In the genomic region with DNA sequence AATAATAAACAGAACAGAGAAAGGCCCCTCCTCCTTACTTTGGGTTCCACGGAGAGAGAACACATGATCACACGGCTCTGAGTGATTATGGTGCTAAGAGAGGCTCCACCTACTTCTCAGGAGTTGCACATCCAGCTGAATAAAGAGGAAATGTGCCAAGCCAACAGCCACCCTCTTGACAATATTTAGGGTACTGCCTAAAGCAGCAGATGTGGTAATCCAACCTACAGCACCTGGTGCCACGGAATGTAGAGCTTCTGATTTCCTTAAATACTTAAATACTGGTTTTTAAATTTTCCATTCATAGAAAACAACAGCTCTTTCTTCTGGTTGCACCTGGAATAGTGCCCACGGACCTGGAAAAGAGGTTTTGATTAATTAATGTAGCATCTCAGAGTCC, we compare ENCODE assay signal across 23 mouse cellular contexts. TPM values are rescaled to one million over a fixed set of nuclear protein-coding genes. Genes with fewer than 3 reads are reported as not detected.
"Had no signal": no experiment of that assay in that cellular context is flagged by ENCODE, and none has a peak within 500 bp of the region (broad histone marks: within the 10 kb centered on the region; RNA-seq: fewer than 3 reads in every experiment).

No protein-coding gene starts in this region.

- H3K27me3 ChIP-seq: neural tube, embryonic 12.5 days; neural tube, embryonic 13.5 days; neural tube, embryonic 15.5 days; stomach, embryonic 15.5 days had no signal

- H3K4me3 ChIP-seq: neural tube, embryonic 12.5 days; neural tube, embryonic 13.5 days; neural tube, embryonic 15.5 days; stomach, embryonic 15.5 days had no signal

- H3K27ac ChIP-seq: neural tube, embryonic 12.5 days; neural tube, embryonic 13.5 days; neural tube, embryonic 15.5 days; stomach, embryonic 15.5 days; stomach, postnatal 0 days had no signal

- H3K9ac ChIP-seq: neural tube, embryonic 12.5 days; neural tube, embryonic 13.5 days; neural tube, embryonic 15.5 days; stomach, embryonic 15.5 days had no signal

- H3K36me3 ChIP-seq: neural tube, embryonic 12.5 days; neural tube, embryonic 13.5 days; neural tube, embryonic 15.5 days; stomach, embryonic 15.5 days had no signal

- H3K4me2 ChIP-seq: neural tube, embryonic 12.5 days; neural tube, embryonic 13.5 days; neural tube, embryonic 15.5 days; stomach, embryonic 15.5 days had no signal

- H3K9me3 ChIP-seq: neural tube, embryonic 12.5 days; neural tube, embryonic 13.5 days; neural tube, embryonic 15.5 days; stomach, embryonic 15.5 days had no signal

- DNase-seq: right cerebral cortex, adult 18-20 months; right cerebral cortex, postnatal 14 days; right cerebral cortex, postnatal 25 days; right cerebral cortex, postnatal 4 days; spleen, adult 18-20 months; thymus, adult 18-20 months; thymus, adult 2 months; thymus, postnatal 14 days; thymus, postnatal 25 days; thymus, postnatal 36 days; thymus, postnatal 4 days had no signal

- H3K4me1 ChIP-seq: neural tube, embryonic 12.5 days; neural tube, embryonic 13.5 days; neural tube, embryonic 15.5 days; stomach, embryonic 15.5 days had no signal

RNA-seq across cellular contexts. Expression of a gene that starts 7.1 kb away (rescaled TPM):
- polyA plus RNA-seq: neural tube, embryonic 12.5 days; neural tube, embryonic 13.5 days; neural tube, embryonic 14.5 days; neural tube, embryonic 15.5 days; small intestine, adult 2 months; spleen, adult 2 months; stomach, embryonic 14.5 days; stomach, embryonic 15.5 days; stomach, embryonic 16.5 days; stomach, postnatal 0 days; testis, adult 2 months; urinary bladder, adult 2 months had no signal
